Mouse (Mus musculus): ENCODE measurements at regions not wholly inside any gene's neighbourhood (a gene's known extent, or its start where the extent isn't known, plus 50 kb on each side); places are given as distances from the start of the nearest gene placed in this dataset.

GRCm38 (mm10) chr9:26505941-26506340, 227.6 kb upstream of the B3gat1 start:
- no peak for DNase-seq (ENCODE audit: extremely low spot score, low spot score)
- Histone ChIP-seq H3K27me3 (ENCODE audit: poor library complexity, severe bottlenecking) (no peaks in the 10 kb centered on the region), H3K9me3 (no peaks in the 10 kb centered on the region), H3K4me3 (no peak overlapping the region), H3K36me3 (replicated peaks) (no peaks in the 10 kb centered on the region), H3K27ac (no peak overlapping the region), H3K4me1 (no peaks in the 10 kb centered on the region)
- 95% methylated on average over 2 of the region's 2 CpGs for WGBS

DNA sequence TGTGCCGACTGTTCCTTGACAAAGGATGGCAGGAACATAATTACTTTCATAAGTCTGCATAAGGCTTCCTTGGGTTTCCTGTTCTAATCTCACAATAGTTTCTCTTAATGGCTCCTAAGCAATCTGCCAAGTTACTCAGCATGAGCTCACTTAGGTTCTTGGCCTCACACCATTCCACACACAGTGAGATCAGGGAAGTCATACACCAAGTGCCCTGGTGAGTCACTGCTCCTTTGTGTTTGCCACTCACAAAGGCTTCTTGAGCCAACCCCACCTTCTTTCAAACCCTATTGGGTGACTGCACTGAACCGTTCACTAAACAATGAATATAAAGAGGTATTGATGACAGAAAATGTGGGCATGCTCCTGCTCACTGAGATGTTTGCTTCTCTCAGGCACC, 214.9 kb upstream of the B3gat1 start:
- Histone ChIP-seq H3K36me3 (replicated peaks) (no peaks in the 10 kb centered on the region), H3K27ac (no peak overlapping the region), H3K27me3 (ENCODE audit: poor library complexity, severe bottlenecking) (no peaks in the 10 kb centered on the region), H3K4me1 (peaks cover 23% of the 10 kb centered on the region), H3K4me3 (no peak overlapping the region), H3K9me3 (no peaks in the 10 kb centered on the region)
- 31% methylated on average over 2 of the region's 2 CpGs for WGBS
- DNase-seq (ENCODE audit: extremely low spot score, low spot score), result no peak

- H3K27ac ChIP-seq, result no peak overlapping the region
These were observed 213.7 kb upstream of the B3gat1 start for GRCm38 (mm10) chr9:26519581-26520501.

DNA sequence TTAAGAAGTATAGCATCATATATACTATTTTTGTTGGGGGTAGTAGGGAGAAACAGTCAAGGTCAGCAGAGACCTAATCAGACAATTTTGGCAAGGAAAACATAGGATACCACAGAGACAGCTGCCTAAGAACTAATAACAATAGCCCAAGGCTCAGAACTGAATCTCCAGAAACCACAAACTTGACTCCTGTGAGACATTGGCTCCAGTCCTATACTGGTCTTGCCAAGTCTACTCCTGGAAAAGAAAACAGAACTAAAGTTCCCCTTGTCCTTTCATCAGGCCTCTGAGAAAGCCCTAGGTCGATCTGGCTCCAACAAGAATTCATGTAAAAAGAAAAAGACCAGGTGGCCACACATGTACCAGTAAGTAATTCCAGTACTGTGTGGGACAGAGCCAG, 209.4 kb upstream of the B3gat1 start:
- H3K9me3 ChIP-seq, result no peaks in the 10 kb centered on the region
- H3K4me3 ChIP-seq, result no peak overlapping the region
- H3K36me3 ChIP-seq (replicated peaks), result no peaks in the 10 kb centered on the region
- no peaks in the 10 kb centered on the region for H3K27me3 ChIP-seq (ENCODE audit: poor library complexity, severe bottlenecking)
- H3K4me1 ChIP-seq, result peaks cover 19% of the 10 kb centered on the region
- H3K27ac ChIP-seq, result no peak overlapping the region
- no peak for DNase-seq (ENCODE audit: extremely low spot score, low spot score)
- WGBS, result 57% methylated on average over 1 of the region's 1 CpGs

More at GRCm38 (mm10) chr9:26519581-26520501, 213.7 kb upstream of the B3gat1 start:
- Histone ChIP-seq H3K9me3 (no peaks in the 10 kb centered on the region), H3K27me3 (ENCODE audit: poor library complexity, severe bottlenecking) (no peaks in the 10 kb centered on the region), H3K4me1 (peaks cover 23% of the 10 kb centered on the region), H3K36me3 (replicated peaks) (no peaks in the 10 kb centered on the region), H3K4me3 (no peak overlapping the region)
- WGBS, result 49% methylated on average over 5 of the region's 5 CpGs
- no peak for DNase-seq (ENCODE audit: extremely low spot score, low spot score)

GRCm38 (mm10) chr9:26528761-26529160, 204.8 kb upstream of the B3gat1 start:
- peaks cover 6% of the 10 kb centered on the region; the same call in 1 of the 2 replicates for H3K4me1 ChIP-seq
- no peak for DNase-seq (ENCODE audit: extremely low spot score, low spot score)
- H3K36me3 ChIP-seq (replicated peaks), result no peaks in the 10 kb centered on the region
- WGBS, result 10% methylated on average over 3 of the region's 3 CpGs
- no peaks in the 10 kb centered on the region for H3K27me3 ChIP-seq (ENCODE audit: poor library complexity, severe bottlenecking)
- no peaks in the 10 kb centered on the region for H3K9me3 ChIP-seq
- H3K4me3 ChIP-seq, result no peak overlapping the region
- no peak overlapping the region for H3K27ac ChIP-seq

DNA sequence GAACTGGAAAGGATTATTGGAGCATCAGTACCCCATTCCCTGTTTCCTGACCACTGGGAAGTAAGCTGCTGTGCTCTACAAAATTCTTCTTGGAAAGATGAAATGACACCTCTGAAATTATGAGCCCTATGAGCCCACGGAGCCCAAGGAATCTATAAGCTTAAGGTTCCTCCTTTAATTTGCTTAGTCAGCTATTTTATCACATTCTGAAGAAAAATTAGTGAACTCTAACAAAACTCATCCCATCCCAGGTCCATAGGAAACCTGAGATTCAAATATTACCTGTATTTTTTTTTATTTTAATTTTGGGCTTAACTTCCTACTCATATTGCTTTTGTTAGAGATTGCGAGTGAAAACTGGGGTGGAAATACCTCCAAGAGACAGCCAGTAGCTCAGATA, 194.5 kb upstream of the B3gat1 start:
- WGBS, result 85% methylated on average over 2 of the region's 2 CpGs
- H3K27ac ChIP-seq, result no peak overlapping the region
- no peaks in the 10 kb centered on the region for H3K9me3 ChIP-seq
- no peaks in the 10 kb centered on the region for H3K27me3 ChIP-seq (ENCODE audit: poor library complexity, severe bottlenecking)
- no peak overlapping the region for H3K4me3 ChIP-seq
- H3K4me1 ChIP-seq, result peaks cover 6% of the 10 kb centered on the region
- H3K36me3 ChIP-seq (replicated peaks), result no peaks in the 10 kb centered on the region
- DNase-seq (ENCODE audit: extremely low spot score, low spot score), result no peak

GRCm38 (mm10) chr9:26548328-26548922, 185.1 kb upstream of the B3gat1 start:
- Histone ChIP-seq H3K27me3 (ENCODE audit: poor library complexity, severe bottlenecking) (no peaks in the 10 kb centered on the region), H3K4me3 (no peak overlapping the region), H3K4me1 (no peaks in the 10 kb centered on the region), H3K27ac (no peak overlapping the region), H3K36me3 (replicated peaks) (no peaks in the 10 kb centered on the region), H3K9me3 (no peaks in the 10 kb centered on the region)
- DNase-seq (ENCODE audit: extremely low spot score, low spot score), result no peak
- 82% methylated on average over 4 of the region's 4 CpGs for WGBS

GRCm38 (mm10) chr9:26549118-26549517, 184.4 kb upstream of the B3gat1 start:
- Histone ChIP-seq H3K27me3 (ENCODE audit: poor library complexity, severe bottlenecking) (no peaks in the 10 kb centered on the region), H3K9me3 (no peaks in the 10 kb centered on the region), H3K27ac (no peak overlapping the region), H3K4me1 (no peaks in the 10 kb centered on the region), H3K4me3 (no peak overlapping the region), H3K36me3 (replicated peaks) (no peaks in the 10 kb centered on the region)
- 82% methylated on average over 4 of the region's 4 CpGs for WGBS
- DNase-seq (ENCODE audit: extremely low spot score, low spot score), result no peak

GRCm38 (mm10) chr9:26549551-26549950, 184.0 kb upstream of the B3gat1 start:
- H3K36me3 ChIP-seq (replicated peaks), result no peaks in the 10 kb centered on the region

DNA sequence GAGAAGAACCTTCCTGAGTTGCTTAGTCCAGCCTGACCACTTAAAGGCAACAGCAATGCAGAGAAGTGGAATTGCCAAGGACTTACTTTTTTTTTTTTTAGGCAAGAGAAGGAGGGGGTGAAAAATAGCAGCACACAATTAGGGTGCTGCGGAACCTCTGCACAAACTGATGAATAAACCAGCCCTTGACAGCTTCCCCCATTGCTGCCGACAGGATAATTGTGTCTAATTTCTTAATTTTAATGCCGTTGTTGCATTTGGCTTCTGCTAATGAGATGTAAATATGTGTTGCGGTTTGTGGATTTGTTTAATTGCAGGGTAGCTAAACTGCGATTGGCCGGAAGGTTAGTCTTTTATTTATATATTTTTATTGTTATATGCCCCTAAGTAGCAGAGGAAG, 157.5 kb upstream of the B3gat1 start:
- Histone ChIP-seq H3K27me3 (ENCODE audit: poor library complexity, severe bottlenecking) (no peaks in the 10 kb centered on the region), H3K27ac (no peak overlapping the region), H3K9me3 (no peaks in the 10 kb centered on the region), H3K36me3 (replicated peaks) (no peaks in the 10 kb centered on the region), H3K4me1 (no peaks in the 10 kb centered on the region), H3K4me3 (no peak overlapping the region)
- 96% methylated on average over 6 of the region's 6 CpGs for WGBS
- no peak for DNase-seq (ENCODE audit: extremely low spot score, low spot score)

More at GRCm38 (mm10) chr9:26549551-26549950, 184.0 kb upstream of the B3gat1 start:
- Histone ChIP-seq H3K9me3 (no peaks in the 10 kb centered on the region), H3K27ac (no peak overlapping the region), H3K4me3 (no peak overlapping the region), H3K27me3 (ENCODE audit: poor library complexity, severe bottlenecking) (no peaks in the 10 kb centered on the region), H3K4me1 (no peaks in the 10 kb centered on the region)
- DNase-seq (ENCODE audit: extremely low spot score, low spot score), result no peak
- WGBS, result 91% methylated on average over 2 of the region's 2 CpGs

GRCm38 (mm10) chr9:26601979-26602378, 131.5 kb upstream of the B3gat1 start:
- Histone ChIP-seq H3K36me3 (replicated peaks) (no peaks in the 10 kb centered on the region), H3K4me1 (no peaks in the 10 kb centered on the region), H3K27me3 (ENCODE audit: poor library complexity, severe bottlenecking) (no peaks in the 10 kb centered on the region), H3K9me3 (no peaks in the 10 kb centered on the region), H3K4me3 (no peak overlapping the region), H3K27ac (no peak overlapping the region)
- 89% methylated on average over 1 of the region's 1 CpGs for WGBS
- no peak for DNase-seq (ENCODE audit: extremely low spot score, low spot score)

DNA sequence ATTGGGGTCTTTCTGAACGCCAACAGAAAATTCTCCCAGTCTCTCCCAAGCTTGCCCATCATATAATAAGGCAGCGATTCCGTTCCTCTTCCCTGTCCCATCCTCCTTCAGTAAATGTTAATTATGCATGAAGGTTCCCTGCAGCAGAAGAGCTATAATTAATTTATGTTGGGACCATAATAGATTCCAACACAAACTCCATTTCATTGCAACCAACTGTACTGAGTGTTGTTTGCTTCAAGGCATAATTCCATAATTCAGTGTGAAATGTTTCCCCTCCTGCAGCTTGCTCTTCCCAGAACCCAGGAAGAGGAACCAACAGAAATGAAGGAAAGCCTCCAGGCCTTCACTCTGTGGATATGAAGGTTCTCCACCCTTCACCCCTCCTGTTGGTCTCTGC, 129.0 kb upstream of the B3gat1 start:
- WGBS, result 88% methylated on average over 3 of the region's 3 CpGs
- no peaks in the 10 kb centered on the region for H3K36me3 ChIP-seq (replicated peaks)
- no peak overlapping the region for H3K4me3 ChIP-seq
- no peaks in the 10 kb centered on the region for H3K9me3 ChIP-seq
- H3K4me1 ChIP-seq, result no peaks in the 10 kb centered on the region
- no peak for DNase-seq (ENCODE audit: extremely low spot score, low spot score)
- H3K27ac ChIP-seq, result no peak overlapping the region
- H3K27me3 ChIP-seq (ENCODE audit: poor library complexity, severe bottlenecking), result no peaks in the 10 kb centered on the region

DNA sequence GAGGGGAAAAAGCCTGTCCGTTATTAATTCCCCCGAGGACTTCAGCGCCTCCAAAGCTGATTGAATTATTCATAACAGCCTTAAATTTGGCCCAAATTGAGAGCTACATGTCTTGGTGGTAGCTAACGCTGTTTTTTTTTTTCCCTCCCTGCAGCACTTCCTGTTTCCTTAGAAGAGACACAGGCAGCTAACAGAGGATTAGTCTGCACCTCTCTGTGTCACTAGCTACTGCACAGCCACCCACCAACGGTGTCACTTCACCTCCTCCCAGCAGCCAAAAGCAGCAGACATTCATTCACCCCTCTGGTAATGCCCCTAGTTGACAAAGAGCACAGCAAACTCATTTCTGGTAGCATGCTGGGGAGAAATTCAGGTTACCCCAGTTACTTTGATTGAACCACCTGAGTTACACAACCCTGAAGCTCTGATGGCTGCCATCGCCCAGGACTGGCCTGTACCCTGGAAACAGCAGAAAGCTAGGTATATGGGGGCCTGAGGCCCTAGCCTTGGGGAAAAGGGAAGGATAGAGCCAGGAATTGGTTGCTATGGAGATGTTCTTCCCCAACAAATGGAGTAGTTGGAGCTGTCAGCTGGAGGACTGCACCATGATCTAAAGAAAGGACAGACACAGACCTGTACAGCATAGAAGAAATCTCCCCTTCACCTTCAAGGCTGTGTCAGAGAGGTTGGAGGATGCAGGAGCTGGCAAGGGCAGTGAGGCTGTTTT, 121.7 kb upstream of the B3gat1 start:
- DNase-seq (ENCODE audit: extremely low spot score, low spot score), result no peak
- 69% methylated on average over 6 of the region's 6 CpGs for WGBS
- no peak overlapping the region for H3K4me3 ChIP-seq
- peaks cover 5% of the 10 kb centered on the region for H3K9me3 ChIP-seq
- no peaks in the 10 kb centered on the region for H3K27me3 ChIP-seq (ENCODE audit: poor library complexity, severe bottlenecking)
- no peak overlapping the region for H3K27ac ChIP-seq
- H3K4me1 ChIP-seq, result no peaks in the 10 kb centered on the region
- no peaks in the 10 kb centered on the region for H3K36me3 ChIP-seq (replicated peaks)
